Mouse (Mus musculus) brown adipose tissue, adult 24 weeks (tissue): ENCODE measurements around the gene Taf1. TPM values are rescaled to one million over a fixed set of nuclear protein-coding genes. Genes with fewer than 3 reads are reported as not detected.
"Not testable (repeated sequence)": the region's sequence is repeated elsewhere in the genome, so short reads cannot be mapped to it uniquely, and the experiment has no call there.

Experiments
- H3K27ac ChIP-seq: fragments of 200-500 bp; replicated peaks from 2 replicates; pipeline ENCODE4 v1.5.1; 2012; ENCODE audit warnings: low read depth, mild to moderate bottlenecking, low read length
- H3K4me1 ChIP-seq: fragments of 200-500 bp; 2 replicates; pipeline ENCODE4 v1.6.1; 2012; ENCODE audit warnings: low read length, mixed read lengths; ENCODE audit not compliant: control insufficient read depth, insufficient read depth, insufficient read length
- H3K4me3 ChIP-seq: fragments of 200-500 bp; 2 replicates; pipeline ENCODE4 v1.5.1; 2012; ENCODE audit warnings: low read depth, mild to moderate bottlenecking, low read length, moderate library complexity; ENCODE audit not compliant: insufficient read depth
- polyA plus RNA-seq: library from polyadenylated mRNA; stranded (reverse); fragments of >200 nt; gene quantifications from 2 replicates; pipeline ENCODE4 v1.2.4, GENCODE M21; 2012; ENCODE audit not compliant: missing spikeins, insufficient read depth, insufficient read length

Gene Taf1
- 10.3 and 15.2 TPM in 2 replicates for polyA plus RNA-seq

DNA sequence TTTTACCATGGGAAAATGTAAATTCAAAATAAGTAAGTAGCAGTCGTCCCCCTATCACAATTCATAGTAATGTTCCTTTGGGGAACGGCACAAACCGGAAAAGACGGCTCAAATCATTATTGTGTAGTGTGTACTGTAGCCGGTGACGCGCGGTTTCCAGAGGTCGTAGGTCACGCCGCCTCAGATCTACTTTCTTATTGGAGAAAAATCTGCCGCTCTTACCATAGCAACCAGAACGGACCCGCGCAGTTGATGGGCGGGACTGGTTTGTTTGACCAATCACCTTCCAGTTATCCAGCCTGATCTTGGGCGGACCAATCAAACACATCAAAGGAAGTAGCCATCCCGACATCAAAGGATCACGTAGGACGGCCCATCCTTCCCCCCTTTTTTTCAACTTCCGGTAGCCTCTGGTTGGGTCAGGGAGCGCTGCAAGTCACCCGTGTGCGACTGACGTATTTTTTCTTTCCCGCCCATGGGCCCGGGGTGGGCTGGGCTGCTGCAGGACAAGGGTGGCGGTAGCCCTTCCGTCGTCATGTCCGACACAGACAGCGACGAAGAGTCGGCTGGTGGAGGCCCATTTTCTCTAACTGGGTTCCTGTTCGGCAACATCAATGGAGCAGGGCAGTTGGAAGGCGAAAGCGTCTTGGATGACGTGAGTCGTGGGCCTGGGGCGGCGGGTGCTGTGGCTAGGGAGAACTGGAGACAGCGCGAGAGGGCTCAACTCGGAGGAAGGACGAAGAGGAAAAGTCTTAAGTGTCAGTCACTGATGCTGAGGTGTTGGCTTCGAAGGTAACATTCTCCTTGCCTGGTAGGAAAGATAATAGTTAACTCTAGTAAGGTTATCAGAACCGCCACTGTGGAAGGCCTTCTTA is at the start of gene Taf1:
Taf1 (plus strand) TSS at position 388 of the 875 bp plus-strand sequence.
- Histone ChIP-seq H3K27ac (peak within 1 kb of the TSS; percentile 85), H3K4me1 (no peaks in the 10 kb centered on the region), H3K4me3 (peak within 1 kb of the TSS; percentile 98)

DNA sequence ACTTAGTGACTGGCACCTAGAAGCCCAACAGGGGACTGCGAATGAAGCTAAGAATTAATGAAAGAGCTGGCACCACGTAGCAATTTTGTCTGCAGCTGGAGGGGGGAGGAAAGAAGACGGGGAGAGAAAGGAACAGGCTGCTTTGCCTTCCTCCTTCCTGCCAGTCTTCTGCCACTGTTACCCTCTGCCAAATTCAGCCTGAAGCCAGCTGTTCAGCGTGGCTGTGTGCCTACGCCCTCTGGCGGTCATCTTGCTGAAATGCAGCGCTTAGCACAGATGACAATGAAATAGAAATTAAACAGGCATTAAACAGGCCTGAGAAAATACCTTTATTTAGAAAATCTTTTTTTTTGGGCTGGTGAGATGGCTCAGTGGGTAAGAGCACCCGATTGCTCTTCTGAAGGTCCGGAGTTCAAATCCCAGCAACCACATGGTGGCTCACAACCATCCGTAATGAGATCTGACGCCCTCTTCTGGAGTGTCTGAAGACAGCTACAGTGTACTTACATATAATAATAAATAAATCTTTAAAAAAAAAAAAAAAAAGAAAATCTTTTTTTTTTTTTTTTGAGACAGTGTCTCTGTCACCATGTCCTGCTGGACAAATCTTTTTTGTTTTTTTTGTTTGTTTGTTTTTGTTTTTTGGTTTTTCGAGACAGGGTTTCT is 45.9 kb upstream of the Taf1 start:
- H3K27ac ChIP-seq, H3K4me3 ChIP-seq, H3K4me1 ChIP-seq: not testable (repeated sequence)

DNA sequence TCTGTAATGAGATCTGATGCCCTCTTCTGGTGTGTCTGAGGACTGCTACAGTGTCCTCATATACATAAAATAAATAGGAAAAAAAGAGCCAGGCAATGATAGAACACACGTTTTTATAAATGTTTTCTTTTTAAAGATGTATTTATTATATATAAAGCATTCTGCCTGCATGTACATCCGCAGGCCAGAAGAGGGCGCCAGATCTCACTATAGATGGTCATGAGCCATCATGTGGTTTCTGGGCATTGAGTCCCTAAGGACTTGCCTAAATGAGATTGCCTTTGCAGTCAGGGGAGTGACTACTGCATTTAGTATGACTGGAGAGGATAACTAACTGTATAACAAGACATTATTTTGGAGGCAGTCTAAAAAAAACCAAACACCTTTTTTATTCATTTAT is 27.9 kb upstream of the Taf1 start:
- no peak overlapping the region for H3K27ac ChIP-seq
- no peaks in the 10 kb centered on the region for H3K4me1 ChIP-seq
- no peak overlapping the region for H3K4me3 ChIP-seq

DNA sequence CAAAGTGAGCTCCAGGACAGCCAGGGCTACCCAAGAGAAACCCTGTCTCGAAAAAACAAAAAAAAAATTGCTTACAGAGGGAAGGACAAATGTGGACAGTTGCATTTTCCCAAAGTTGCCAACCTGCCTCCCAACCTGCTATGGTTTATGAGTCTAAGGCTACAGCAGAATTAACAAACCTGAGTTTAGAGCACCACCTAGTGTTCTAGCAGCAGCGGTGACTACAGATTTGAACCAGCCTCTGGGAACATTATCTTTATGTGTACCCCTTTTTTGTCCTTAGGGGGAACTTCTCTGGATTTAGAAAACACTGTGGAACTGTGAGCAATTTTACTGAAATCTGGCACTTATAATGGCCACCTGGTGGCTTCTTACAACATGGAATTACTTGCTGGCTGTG is 16.8 kb upstream of the Taf1 start:
- Histone ChIP-seq H3K27ac (no peak overlapping the region), H3K4me3 (no peak overlapping the region), H3K4me1 (no peaks in the 10 kb centered on the region)

DNA sequence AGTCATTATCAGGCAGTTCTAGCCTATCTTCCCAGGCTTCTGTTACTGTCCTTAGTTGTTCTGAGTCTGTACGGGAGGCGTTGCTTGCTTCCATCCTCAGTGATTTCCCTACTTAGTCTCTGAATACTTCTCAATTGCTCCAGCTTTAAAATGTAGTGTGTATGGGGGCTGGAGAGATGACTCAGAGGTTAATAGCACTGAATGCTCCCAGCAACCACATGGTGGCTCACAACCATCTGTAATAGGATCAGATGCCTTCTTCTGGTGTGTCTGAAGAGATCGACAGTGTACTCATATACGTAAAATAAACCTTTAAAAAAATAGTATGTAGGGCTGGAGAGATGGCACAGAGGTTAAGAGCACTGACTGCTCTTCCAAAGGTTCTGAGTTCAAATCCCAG is 14.5 kb upstream of the Taf1 start:
- Histone ChIP-seq H3K4me3 (no peak overlapping the region), H3K4me1 (no peaks in the 10 kb centered on the region), H3K27ac (no peak overlapping the region)

DNA sequence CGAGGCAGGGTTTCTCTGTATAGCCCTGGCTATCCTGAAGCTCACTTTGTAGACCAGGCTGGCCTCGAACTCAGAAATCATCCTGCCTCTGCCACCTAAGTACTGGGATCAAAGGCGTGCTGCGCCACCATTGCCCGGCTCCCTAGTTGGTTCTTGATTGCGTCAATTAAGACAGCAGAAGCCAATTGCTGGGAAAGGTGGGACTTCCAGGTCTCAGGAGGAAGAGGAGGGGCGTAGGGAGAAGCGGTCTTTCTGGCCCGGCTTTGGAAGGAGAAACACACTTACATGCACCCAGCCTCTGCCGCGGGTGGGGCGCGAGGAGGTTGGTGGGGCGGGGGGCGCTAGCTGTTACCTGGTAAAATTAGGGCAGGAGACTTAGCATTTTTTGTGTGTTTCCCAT is 10.5 kb upstream of the Taf1 start:
- no peak overlapping the region for H3K27ac ChIP-seq
- H3K4me1 ChIP-seq: no peaks in the 10 kb centered on the region
- H3K4me3 ChIP-seq: no peak overlapping the region

DNA sequence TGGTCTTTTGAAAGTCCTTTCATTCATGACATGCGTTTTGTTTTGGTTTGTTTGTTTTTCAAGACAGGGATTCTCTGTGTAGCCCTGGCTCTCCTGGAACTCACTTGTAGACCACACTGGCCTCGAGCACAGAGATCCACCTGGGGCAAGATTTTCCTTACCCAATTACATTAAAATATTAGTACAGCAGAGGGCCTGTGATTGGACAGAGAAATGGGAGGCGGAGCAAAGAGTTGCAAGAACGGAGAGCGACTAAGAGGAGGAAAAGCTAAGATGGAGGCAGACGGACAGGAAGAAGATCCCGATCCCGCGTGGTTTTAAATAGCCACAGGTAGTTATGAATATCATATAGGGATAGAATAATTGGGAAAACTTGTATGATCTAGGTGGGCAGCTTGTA is 5.2 kb upstream of the Taf1 start:
- Histone ChIP-seq H3K4me3 (no peak overlapping the region), H3K4me1 (no peaks in the 10 kb centered on the region), H3K27ac (no peak overlapping the region)

DNA sequence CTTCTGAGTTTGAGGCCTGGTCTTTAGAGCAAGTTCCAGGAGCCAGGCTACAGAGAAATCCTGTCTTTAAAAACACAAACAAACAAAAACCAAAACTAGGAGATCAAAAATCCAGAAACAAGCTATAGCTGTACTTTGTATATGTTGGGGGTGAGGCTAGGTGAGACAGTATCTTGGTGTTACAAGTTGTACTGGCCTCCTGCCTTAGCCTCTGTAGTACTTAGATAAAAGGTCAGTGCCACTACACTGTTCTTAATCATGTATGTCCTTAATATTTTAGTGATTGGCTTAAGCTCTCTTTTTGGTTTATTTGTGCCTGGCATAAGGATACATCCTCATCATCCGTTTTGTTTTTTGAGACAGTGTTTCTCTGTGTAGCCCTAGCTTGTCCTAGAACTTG is 52.9 kb downstream of the Taf1 start:
- Histone ChIP-seq H3K4me3 (no peak overlapping the region), H3K4me1 (no peaks in the 10 kb centered on the region), H3K27ac (no peak overlapping the region)

DNA sequence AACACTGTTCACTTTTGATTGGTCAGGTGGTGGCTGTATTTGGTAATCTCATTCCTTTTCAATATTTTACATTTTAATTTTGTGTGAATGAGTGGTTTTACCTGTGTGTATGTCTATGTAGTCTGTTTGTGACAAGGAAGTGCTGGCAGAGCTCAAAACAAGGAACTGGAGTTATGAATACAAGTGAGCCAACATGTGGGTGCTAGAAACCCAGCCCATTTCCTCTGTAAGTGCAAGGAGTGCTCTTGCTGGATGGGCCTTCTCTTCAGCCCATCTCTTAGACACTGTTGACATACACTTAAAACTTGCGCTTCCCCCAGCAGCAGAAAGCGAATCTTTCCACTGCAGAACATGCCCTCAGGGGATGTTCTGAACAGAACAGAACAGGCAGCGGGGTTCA is 83.6 kb downstream of the Taf1 start:
- H3K27ac ChIP-seq: no peak overlapping the region
- H3K4me1 ChIP-seq: no peaks in the 10 kb centered on the region
- H3K4me3 ChIP-seq: no peak overlapping the region

DNA sequence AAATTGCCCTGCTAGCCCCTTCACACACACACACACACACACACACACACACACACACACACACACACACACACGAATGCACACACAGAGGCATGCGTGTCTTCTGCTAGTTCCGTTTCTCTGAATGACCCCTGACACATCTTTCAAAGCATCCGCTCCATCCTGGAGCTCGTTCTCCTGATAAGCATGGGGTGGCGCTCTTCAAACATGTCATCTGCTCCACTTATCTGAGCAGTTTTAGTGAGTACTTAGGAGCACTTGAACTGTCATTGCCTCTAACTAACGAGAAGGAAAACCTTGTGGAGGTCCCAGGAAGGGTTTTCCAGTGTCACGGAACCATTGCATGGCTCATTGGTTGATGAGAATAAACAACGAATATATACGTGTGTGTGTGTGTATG is 85.4 kb downstream of the Taf1 start:
- Histone ChIP-seq H3K27ac (no peak overlapping the region), H3K4me1 (no peaks in the 10 kb centered on the region), H3K4me3 (no peak overlapping the region)

DNA sequence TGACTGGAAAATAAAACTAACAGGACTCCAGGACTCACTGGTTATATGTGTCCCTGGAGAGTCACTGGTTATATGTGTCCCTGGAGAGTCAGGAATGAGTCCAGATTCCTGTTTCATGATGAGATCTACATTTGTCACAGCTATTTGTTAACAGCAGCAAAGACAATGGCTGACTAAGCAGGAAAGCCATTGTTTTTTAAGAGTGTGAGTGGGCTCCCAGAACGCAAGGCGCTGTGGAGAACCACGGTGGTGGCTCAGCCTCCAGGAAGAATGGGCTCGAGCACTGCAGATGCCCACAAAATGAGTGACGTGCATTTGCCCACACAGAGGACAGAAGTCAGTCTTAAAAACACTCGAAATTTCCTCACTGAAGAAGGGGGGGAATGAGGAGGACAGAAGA is 87.8 kb downstream of the Taf1 start:
- Histone ChIP-seq H3K4me1 (no peaks in the 10 kb centered on the region), H3K27ac (no peak overlapping the region), H3K4me3 (no peak overlapping the region)

DNA sequence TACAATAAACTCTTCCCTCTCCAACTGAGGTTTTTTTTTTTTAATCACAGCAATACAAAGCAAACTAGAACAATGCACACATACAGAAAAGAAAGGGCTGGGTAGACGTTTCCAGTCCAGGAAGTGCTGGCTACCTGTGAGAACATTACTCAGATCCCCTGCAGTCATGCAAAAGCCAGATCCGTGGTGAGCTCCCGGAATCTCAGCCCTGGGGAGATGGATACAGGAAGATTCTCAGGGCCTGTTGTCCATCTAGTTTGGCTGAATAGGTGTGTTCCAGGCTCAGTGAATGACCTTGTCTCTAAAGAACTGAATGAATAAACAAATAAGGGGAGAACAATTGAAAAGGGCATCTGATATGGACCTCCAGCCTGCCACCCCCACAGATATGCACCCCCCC is 90.0 kb downstream of the Taf1 start:
- no peak overlapping the region for H3K4me3 ChIP-seq
- no peaks in the 10 kb centered on the region for H3K4me1 ChIP-seq
- H3K27ac ChIP-seq: no peak overlapping the region

DNA sequence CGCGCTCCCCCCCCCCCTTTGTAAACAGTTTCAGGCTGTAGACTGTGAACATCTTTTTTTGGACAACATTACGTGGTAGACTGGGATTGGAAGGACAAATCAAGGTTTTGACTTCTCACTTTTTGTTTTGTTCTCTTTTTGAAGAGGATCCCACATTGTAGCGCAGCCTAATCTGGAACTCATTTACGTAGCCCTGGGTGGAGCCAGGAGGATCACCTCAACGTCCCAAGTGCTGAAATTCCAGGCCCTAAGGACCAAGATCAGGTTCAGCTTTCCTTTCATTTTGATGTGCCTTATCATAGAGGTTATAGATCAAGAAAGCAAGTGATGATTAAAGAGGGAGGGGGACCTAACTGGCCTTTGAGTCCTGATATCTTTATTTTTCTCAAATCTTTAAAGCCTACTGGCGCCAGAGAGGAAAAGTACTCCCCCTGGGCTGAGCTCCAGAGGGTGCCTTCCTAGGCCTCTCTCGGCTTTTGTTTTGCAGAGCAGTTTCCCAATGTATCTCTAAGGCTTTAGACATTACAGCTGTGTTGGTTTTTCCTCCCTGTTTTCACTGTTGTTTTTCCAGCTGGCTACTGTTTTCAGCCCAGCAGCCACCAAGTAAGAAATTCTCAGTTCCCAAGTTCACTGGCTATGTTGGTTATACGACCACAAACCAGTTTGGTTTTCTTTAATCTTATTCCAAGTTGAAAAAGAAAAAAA is 104.4 kb downstream of the Taf1 start:
- no peak overlapping the region for H3K4me3 ChIP-seq
- H3K4me1 ChIP-seq: no peaks in the 10 kb centered on the region
- H3K27ac ChIP-seq: no peak overlapping the region

DNA sequence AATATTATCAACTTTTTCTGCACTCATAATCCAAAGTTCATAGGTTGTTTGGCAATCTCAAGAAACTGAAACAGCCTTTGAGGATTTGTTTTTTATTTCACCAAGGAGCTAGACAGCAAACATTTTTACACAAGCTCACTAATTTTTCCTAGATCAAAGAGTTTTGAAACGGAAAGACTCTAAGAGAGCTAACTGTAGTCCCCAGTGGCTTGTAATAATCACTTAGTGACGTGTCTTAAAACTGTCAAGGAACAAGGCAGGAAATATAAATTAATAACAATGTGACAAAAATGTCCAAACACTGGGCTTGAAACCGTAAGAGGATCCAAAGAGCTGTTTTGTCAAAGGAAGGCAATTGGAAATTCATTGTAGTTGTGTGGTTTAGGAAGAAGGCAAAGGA is 106.3 kb downstream of the Taf1 start:
- Histone ChIP-seq H3K27ac (peak overlapping the region; percentile 71), H3K4me1 (no peaks in the 10 kb centered on the region; the same call in 1 of the 2 replicates), H3K4me3 (peak overlapping the region; percentile 55; the same call in 1 of the 2 replicates)

DNA sequence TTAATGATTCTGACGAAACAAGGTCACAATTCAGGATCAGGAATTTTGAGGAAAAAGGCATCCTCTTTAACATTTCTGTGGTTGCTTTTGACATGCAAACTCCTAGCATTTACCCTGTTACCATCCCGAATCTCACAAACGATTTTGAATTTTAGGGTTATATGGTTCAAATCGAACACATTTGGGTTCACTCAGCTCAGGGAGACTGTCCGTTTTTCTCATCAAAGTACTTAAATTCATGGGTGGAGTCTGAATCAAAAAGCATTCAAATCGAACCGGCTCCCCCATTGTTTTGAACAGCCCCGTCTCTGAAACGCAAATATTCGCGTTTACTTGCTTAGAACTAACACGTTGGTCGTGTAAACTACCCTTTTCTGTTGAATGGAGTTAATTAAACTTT is 106.8 kb downstream of the Taf1 start:
- H3K4me1 ChIP-seq: no peaks in the 10 kb centered on the region; the same call in 1 of the 2 replicates
- H3K27ac ChIP-seq: peak overlapping the region; percentile 71
- peak overlapping the region; percentile 55 for H3K4me3 ChIP-seq
